Comparison of ENCODE assay signal across 11 mouse cellular contexts in the genomic region with DNA sequence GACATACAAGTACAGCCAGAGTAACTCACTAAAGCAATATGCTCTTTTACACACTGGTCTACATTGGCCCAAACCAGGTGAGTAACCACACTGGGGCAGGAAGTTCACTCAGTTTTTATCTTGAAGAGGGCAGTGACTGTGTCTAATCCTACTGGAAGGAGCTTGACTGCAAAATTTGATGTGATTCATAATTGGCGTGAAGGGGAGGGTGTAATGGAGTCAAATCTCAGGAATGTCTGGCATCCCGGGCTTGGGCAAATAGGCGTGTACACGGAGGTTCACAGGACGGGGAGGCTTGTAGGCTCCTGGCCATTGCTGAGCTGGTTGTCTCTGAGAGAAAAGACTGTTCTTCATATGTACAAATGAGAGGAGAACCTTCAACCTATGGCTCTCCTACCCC. TPM values are rescaled to one million over a fixed set of nuclear protein-coding genes. Genes with fewer than 3 reads are reported as not detected.
DNase-seq lines count a peak whose midpoint lies in the region; ATAC-seq lines count a peak whose summit lies in the region.
"Had no signal": no experiment of that assay in that cellular context is flagged by ENCODE, and none has a peak within 500 bp of the region (broad histone marks: within the 10 kb centered on the region; RNA-seq: fewer than 3 reads in every experiment).

No protein-coding gene starts in this region.

- no peak overlapping the region for H3K4me3 ChIP-seq in heart, embryonic 10.5 days
- no peak overlapping the region for H3K4me3 ChIP-seq in lung, embryonic 16.5 days (ENCODE audit: low read length)
- H3K4me3 ChIP-seq in forebrain, embryonic 15.5 days, result no peak overlapping the region
- H3K4me3 ChIP-seq: midbrain, embryonic 13.5 days; neural tube, embryonic 15.5 days had no signal

- peak; percentile 85 for ATAC-seq in lung, embryonic 16.5 days (ENCODE audit: low read depth)
- ATAC-seq in forebrain, embryonic 15.5 days (replicated peaks), result no peak
- ATAC-seq in inflammation-experienced regulatory T-cells, adult 6 months, result no peak
- ATAC-seq: midbrain, embryonic 13.5 days had no signal

- 48% methylated on average over 5 of the region's 5 CpGs for WGBS in heart, embryonic 10.5 days
- whole genome bisulfite sequencing in lung, embryonic 16.5 days, result 28% methylated on average over 5 of the region's 5 CpGs
- WGBS in forebrain, embryonic 15.5 days, result 72% methylated on average over 5 of the region's 5 CpGs

- peak overlapping the region; percentile 14; the same call in 1 of the 2 replicates for H3K4me2 ChIP-seq in lung, embryonic 16.5 days (ENCODE audit: low read depth, low read length)
- H3K4me2 ChIP-seq in forebrain, embryonic 15.5 days (replicated peaks), result no peak overlapping the region
- H3K4me2 ChIP-seq: hindbrain, embryonic 14.5 days; midbrain, embryonic 13.5 days; neural tube, embryonic 15.5 days had no signal

- DNase-seq in heart, embryonic 10.5 days (ENCODE audit: low spot score), result no peak
- no peak for DNase-seq in heart, postnatal 36 days
- DNase-seq in 3134 (ENCODE audit: extremely low read depth, insufficient read length, low spot score), result peak; percentile 73
- DNase-seq in embryo, embryonic 11 days, result peak; percentile 39
- no peak for DNase-seq in spleen, postnatal 10 days (ENCODE audit: low spot score in 2 of 2)

- H3K36me3 ChIP-seq in heart, embryonic 10.5 days, result no peaks in the 10 kb centered on the region
- H3K36me3 ChIP-seq in lung, embryonic 16.5 days (ENCODE audit: control insufficient read depth, insufficient read depth, low read length), result no peaks in the 10 kb centered on the region
- H3K36me3 ChIP-seq in forebrain, embryonic 15.5 days, result no peaks in the 10 kb centered on the region
- H3K36me3 ChIP-seq: midbrain, embryonic 13.5 days; neural tube, embryonic 15.5 days had no signal

- peak overlapping the region; percentile 60; the same call in 1 of the 2 replicates for H3K27ac ChIP-seq in heart, embryonic 10.5 days
- peak overlapping the region; percentile 87 for H3K27ac ChIP-seq in lung, embryonic 16.5 days (ENCODE audit: low read length)
- H3K27ac ChIP-seq in forebrain, embryonic 15.5 days (replicated peaks), result no peak overlapping the region
- H3K27ac ChIP-seq: hindbrain, embryonic 14.5 days; midbrain, embryonic 13.5 days; neural tube, embryonic 15.5 days had no signal

- intact Hi-C loops in heart, postnatal 36 days (cut with DNase I), result no loop called here

- H3K9ac ChIP-seq in lung, embryonic 16.5 days (ENCODE audit: low read length), result no peak overlapping the region
- no peak overlapping the region for H3K9ac ChIP-seq in forebrain, embryonic 15.5 days (replicated peaks)
- H3K9ac ChIP-seq: hindbrain, embryonic 14.5 days; midbrain, embryonic 13.5 days; neural tube, embryonic 15.5 days had no signal

- H3K27me3 ChIP-seq in heart, embryonic 10.5 days (ENCODE audit: insufficient read depth, poor library complexity, severe bottlenecking), result no peaks in the 10 kb centered on the region
- H3K27me3 ChIP-seq in lung, embryonic 16.5 days (ENCODE audit: control insufficient read depth, insufficient read depth, low read depth, low read length), result no peaks in the 10 kb centered on the region
- no peaks in the 10 kb centered on the region for H3K27me3 ChIP-seq in forebrain, embryonic 15.5 days
- H3K27me3 ChIP-seq: midbrain, embryonic 13.5 days; neural tube, embryonic 15.5 days had no signal

- peaks cover 29% of the 10 kb centered on the region for H3K4me1 ChIP-seq in heart, embryonic 10.5 days
- peaks cover 10% of the 10 kb centered on the region; the same call in 1 of the 2 replicates for H3K4me1 ChIP-seq in lung, embryonic 16.5 days (replicated peaks; ENCODE audit: control insufficient read depth, insufficient read depth, low read length)
- H3K4me1 ChIP-seq in forebrain, embryonic 15.5 days, result no peaks in the 10 kb centered on the region
- H3K4me1 ChIP-seq: midbrain, embryonic 13.5 days; neural tube, embryonic 15.5 days had no signal

- H3K9me3 ChIP-seq in heart, embryonic 10.5 days, result no peaks in the 10 kb centered on the region
- no peaks in the 10 kb centered on the region for H3K9me3 ChIP-seq in lung, embryonic 16.5 days (ENCODE audit: control insufficient read depth, low read length)
- H3K9me3 ChIP-seq in forebrain, embryonic 15.5 days, result no peaks in the 10 kb centered on the region
- H3K9me3 ChIP-seq: midbrain, embryonic 13.5 days; neural tube, embryonic 15.5 days had no signal

RNA-seq across cellular contexts. Expression of a gene that starts 5.8 kb away (rescaled TPM):
- 36.6 and 43.6 TPM in 2 replicates for polyA plus RNA-seq in heart, embryonic 10.5 days (2016; fragmentation: Nextera tagmentation; extraction: Ambion mirVana)
- total RNA-seq in heart, postnatal 36 days (2021), result 100 to 1,000 TPM; 137 to 147 TPM
- 52.9 and 59.0 TPM in 2 replicates for polyA plus RNA-seq in lung, embryonic 16.5 days (2015; fragmentation: Nextera tagmentation; extraction: Ambion mirVana)
- polyA plus RNA-seq in forebrain, embryonic 15.5 days (2015; fragmentation: Nextera tagmentation; extraction: Ambion mirVana), result 77.4 and 92.9 TPM in 2 replicates
- polyA plus RNA-seq in inflammation-experienced regulatory T-cells, adult 6 months (2017; shearing (Covaris generic)), result 10 to 100 TPM; 16.4 to 27.3 (median 22.0) TPM

Comparison
In these comparisons a context has a peak if more than half of its experiments do, and no peak if none do; other contexts are left out.
1. DNase-seq: peak in 3134 (single experiment) and embryo, embryonic 11 days (single experiment); none in heart, embryonic 10.5 days (single experiment), heart, postnatal 36 days (0 of 2) and spleen, postnatal 10 days (0 of 2).